Mouse (Mus musculus) forebrain, embryonic 10.5 days (tissue): ENCODE results near the gene Snrnp200. TPM values are rescaled to one million over a fixed set of nuclear protein-coding genes. Genes with fewer than 3 reads are reported as not detected.

ENCODE experiments used
- DNase-seq: peaks from one replicate; pipeline ENCODE4 v3.0.0-alpha.2; 2017; ENCODE audit warnings: low spot score; ENCODE audit errors: extremely low spot score
- H3K27ac ChIP-seq: fragments of 300-500 bp; sonication (generic); 2 replicates; pipeline ENCODE4 v1.5.1; 2016; ENCODE audit warnings: mild to moderate bottlenecking
- H3K27me3 ChIP-seq: fragments of 300-500 bp; sonication (generic); 2 replicates; pipeline ENCODE4 v1.6.1; 2016; ENCODE audit warnings: mild to moderate bottlenecking; ENCODE audit not compliant: poor library complexity, severe bottlenecking
- H3K36me3 ChIP-seq: fragments of 300-500 bp; sonication (generic); replicated peaks from 2 replicates; pipeline ENCODE4 v1.6.1; 2016; ENCODE audit warnings: mild to moderate bottlenecking, moderate library complexity
- H3K4me1 ChIP-seq: fragments of 300-500 bp; sonication (generic); 2 replicates; pipeline ENCODE4 v1.6.1; 2016
- H3K4me3 ChIP-seq: fragments of 300-500 bp; sonication (generic); 2 replicates; pipeline ENCODE4 v1.5.1; 2016; ENCODE audit warnings: mild to moderate bottlenecking, moderate library complexity
- H3K9me3 ChIP-seq: fragments of 300-500 bp; sonication (generic); 2 replicates; pipeline ENCODE4 v1.6.1; 2016; ENCODE audit warnings: mild to moderate bottlenecking, moderate library complexity
- WGBS: fragments of 180-500 bp; shearing (Covaris S2); methylation state at CpG from one replicate; pipeline ENCODE4 v1.1.7; 2016; 5-methylcytosine and 5-hydroxymethylcytosine counted together
- polyA plus RNA-seq: library from polyadenylated mRNA; unstranded; fragments of >200 nt; fragmentation: Nextera tagmentation; extraction: Ambion mirVana; gene quantifications from 2 replicates; pipeline ENCODE4 v1.2.1, GENCODE M21; 2016

Gene Snrnp200
- polyA plus RNA-seq, 1 experiment from 2014 or later: 115 TPM

GRCm38 (mm10) chr2:127237897-127238610 is 29.9 kb downstream of the Snrnp200 start:
- Histone ChIP-seq H3K4me1 (no peaks in the 10 kb centered on the region), H3K27me3 (no peaks in the 10 kb centered on the region), H3K36me3 (peaks cover 100% of the 10 kb centered on the region), H3K9me3 (no peaks in the 10 kb centered on the region), H3K27ac (no peak overlapping the region), H3K4me3 (no peak overlapping the region)
- 96% methylated on average over 11 of the region's 11 CpGs for WGBS
- DNase-seq: no peak

DNA sequence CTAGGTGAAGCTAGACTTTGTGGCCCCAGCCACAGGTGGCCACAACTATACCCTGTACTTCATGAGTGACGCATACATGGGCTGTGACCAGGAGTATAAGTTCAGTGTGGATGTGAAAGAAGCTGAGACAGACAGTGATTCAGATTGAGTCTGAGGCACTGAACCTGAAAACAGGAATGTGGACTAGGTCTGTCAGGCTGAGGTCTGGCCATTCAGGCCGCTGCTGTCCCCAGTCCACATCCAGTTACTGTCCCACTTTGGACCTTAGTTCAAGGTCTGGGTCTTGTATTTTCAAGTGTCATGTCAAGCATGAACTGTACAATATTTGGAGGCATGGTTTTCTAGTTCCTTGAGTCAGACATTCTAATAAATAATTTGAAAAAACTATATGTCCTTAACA is 31.9 kb downstream of the Snrnp200 start:
- Histone ChIP-seq H3K36me3 (peaks cover 99% of the 10 kb centered on the region), H3K27ac (no peak overlapping the region)

GRCm38 (mm10) chr2:127247592-127248333 is 39.6 kb downstream of the Snrnp200 start, which contains the start of the genes Ciao1 and Tmem127:
Gene Ciao1 (minus strand): TSS chr2:127247816.
Gene Tmem127 (plus strand): TSS chr2:127247908.
- H3K4me3 ChIP-seq: peak within 1 kb of the TSS; percentile 98
- WGBS: under 1% methylated on average over 53 of the region's 53 CpGs
- peak; percentile 99 for DNase-seq
- peaks cover 50% of the 10 kb centered on the region for H3K36me3 ChIP-seq
- peak within 1 kb of the TSS; percentile 86 for H3K27ac ChIP-seq
- no peaks in the 10 kb centered on the region for H3K9me3 ChIP-seq
- H3K4me1 ChIP-seq: peaks cover 27% of the 10 kb centered on the region
- H3K27me3 ChIP-seq: no peaks in the 10 kb centered on the region

More for the DNA sequence above, 31.9 kb downstream of the Snrnp200 start:
- no peaks in the 10 kb centered on the region for H3K9me3 ChIP-seq
- DNase-seq: no peak
- 94% methylated on average over 2 of the region's 2 CpGs for WGBS
- no peaks in the 10 kb centered on the region for H3K4me1 ChIP-seq
- H3K4me3 ChIP-seq: no peak overlapping the region
- H3K27me3 ChIP-seq: no peaks in the 10 kb centered on the region

DNA sequence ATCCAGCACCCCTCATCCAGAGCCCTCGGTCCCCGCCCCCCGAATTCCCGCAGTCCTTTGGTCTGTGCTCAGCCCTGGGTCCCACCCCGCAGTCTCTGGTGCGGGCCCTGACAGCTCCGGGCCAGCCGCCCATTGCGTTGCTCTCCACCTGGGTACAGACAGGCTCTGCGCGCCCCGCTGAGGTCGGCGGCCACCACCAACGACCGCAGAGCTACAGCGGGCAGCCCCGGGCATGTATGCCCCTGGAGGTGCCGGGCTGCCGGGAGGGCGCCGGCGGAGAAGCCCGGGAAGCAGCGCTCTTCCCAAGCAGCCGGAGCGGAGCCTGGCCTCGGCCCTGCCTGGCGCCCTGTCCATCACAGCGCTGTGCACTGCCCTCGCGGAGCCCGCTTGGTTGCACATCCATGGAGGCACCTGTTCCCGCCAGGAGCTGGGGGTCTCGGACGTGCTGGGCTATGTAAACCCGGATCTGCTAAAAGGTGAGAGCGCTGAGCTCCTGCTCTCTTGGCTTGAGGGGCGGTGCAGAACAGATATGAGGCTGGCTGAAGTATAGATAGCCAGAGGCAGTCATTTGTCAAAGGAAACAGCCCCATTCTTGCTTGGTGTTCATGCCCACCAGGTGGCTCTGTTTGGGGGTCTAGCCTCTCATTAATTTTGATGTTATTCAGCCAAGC is 40.3 kb downstream of the Snrnp200 start:
- peak overlapping the region; percentile 86 for H3K27ac ChIP-seq
- H3K36me3 ChIP-seq: peaks cover 43% of the 10 kb centered on the region
- WGBS: under 1% methylated on average over 39 of the region's 39 CpGs
- H3K27me3 ChIP-seq: no peaks in the 10 kb centered on the region
- DNase-seq: peak; percentile 41
- peak overlapping the region; percentile 98 for H3K4me3 ChIP-seq
- peaks cover 27% of the 10 kb centered on the region for H3K4me1 ChIP-seq
- no peaks in the 10 kb centered on the region for H3K9me3 ChIP-seq

DNA sequence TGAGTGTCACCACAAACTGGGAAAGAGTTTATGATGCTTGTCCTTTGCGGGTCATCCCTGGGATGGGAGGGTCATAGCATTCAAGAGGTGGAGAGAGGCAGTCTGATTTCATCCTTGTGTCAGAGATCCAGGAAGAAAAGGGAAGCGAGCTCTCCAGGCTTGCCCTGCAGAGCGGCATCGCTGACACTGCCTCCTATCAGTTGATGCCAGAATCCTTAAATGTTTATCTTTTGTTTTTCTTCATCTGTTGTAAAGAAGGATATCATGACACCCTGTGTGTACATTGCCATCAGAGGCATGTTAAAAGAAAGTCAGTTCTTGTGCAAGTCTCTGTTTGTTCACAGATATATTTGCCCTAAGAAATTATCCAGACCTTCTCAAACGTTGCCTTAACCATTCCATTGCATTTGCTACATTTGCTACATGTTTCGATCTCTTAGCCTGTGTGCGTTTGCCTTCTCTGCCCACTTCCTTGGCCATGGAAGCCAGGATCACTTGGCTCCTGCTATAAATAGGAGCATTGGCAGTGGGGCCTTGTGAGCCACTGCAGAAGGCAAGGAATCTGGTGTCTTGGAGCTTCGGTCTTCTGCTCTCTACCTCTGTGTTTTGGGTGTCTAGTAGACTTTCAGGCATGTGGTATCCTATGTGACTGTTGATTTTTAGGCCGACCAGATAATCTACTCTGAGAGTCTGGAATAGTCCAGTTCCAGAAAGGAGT is 42.3 kb downstream of the Snrnp200 start:
- H3K27me3 ChIP-seq: no peaks in the 10 kb centered on the region
- DNase-seq: no peak
- no peaks in the 10 kb centered on the region for H3K9me3 ChIP-seq
- H3K36me3 ChIP-seq: peaks cover 25% of the 10 kb centered on the region
- H3K4me3 ChIP-seq: no peak overlapping the region
- peaks cover 27% of the 10 kb centered on the region for H3K4me1 ChIP-seq
- WGBS: 91% methylated on average over 9 of the region's 9 CpGs
- no peak overlapping the region for H3K27ac ChIP-seq

- Histone ChIP-seq H3K36me3 (peaks cover 23% of the 10 kb centered on the region), H3K27ac (no peak overlapping the region), H3K4me1 (peaks cover 23% of the 10 kb centered on the region), H3K9me3 (no peaks in the 10 kb centered on the region), H3K27me3 (no peaks in the 10 kb centered on the region), H3K4me3 (no peak overlapping the region)
- WGBS: 90% methylated on average over 3 of the region's 3 CpGs
- DNase-seq: no peak
Measured at GRCm38 (mm10) chr2:127251457-127251856, 43.3 kb downstream of the Snrnp200 start.

DNA sequence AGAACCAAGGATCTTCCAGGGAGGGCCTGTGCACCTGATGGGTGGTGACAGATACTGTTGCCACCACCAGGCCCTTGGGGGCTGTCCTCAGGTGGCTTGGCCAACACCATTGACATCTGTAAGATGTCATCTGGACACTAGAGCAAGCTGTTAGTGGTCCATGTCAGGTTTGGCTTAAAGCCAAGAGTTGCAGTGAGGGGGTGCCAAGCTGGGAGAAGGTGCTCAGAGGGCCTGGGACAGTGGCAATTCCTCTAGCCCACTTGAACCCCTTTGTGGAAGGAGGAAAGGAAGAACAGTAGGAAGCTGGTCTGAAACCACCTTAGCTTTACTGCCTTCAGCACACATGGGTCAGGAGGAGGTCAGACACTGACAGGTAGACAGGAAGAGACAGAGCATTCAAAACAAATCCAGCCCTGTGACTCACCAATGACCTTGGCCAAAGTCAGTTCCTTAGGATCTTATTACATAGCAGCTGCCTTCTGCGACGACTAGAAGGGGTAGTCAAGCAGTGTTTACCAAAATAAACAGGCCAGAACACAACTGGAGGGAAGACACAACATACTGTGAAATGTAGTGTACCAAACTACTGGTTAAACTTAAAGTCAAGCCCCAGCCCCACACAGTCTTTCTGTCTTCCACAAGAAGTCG is 43.8 kb downstream of the Snrnp200 start:
- Histone ChIP-seq H3K4me3 (no peak overlapping the region), H3K9me3 (no peaks in the 10 kb centered on the region), H3K27me3 (no peaks in the 10 kb centered on the region), H3K27ac (no peak overlapping the region), H3K4me1 (peaks cover 18% of the 10 kb centered on the region), H3K36me3 (peaks cover 28% of the 10 kb centered on the region)
- no peak for DNase-seq
- WGBS: 82% methylated on average over 3 of the region's 3 CpGs

GRCm38 (mm10) chr2:127252787-127253186 is 44.6 kb downstream of the Snrnp200 start:
- peaks cover 36% of the 10 kb centered on the region for H3K36me3 ChIP-seq
- H3K27me3 ChIP-seq: no peaks in the 10 kb centered on the region
- 91% methylated on average over 5 of the region's 5 CpGs for WGBS

GRCm38 (mm10) chr2:127254604-127255134 is 46.5 kb downstream of the Snrnp200 start:
- DNase-seq: no peak
- no peaks in the 10 kb centered on the region for H3K4me1 ChIP-seq
- peaks cover 54% of the 10 kb centered on the region for H3K36me3 ChIP-seq
- H3K4me3 ChIP-seq: no peak overlapping the region
- WGBS: 83% methylated on average over 3 of the region's 3 CpGs
- H3K27me3 ChIP-seq: no peaks in the 10 kb centered on the region
- H3K27ac ChIP-seq: no peak overlapping the region
- no peaks in the 10 kb centered on the region for H3K9me3 ChIP-seq

More at GRCm38 (mm10) chr2:127252787-127253186, 44.6 kb downstream of the Snrnp200 start:
- H3K4me3 ChIP-seq: no peak overlapping the region
- no peaks in the 10 kb centered on the region for H3K9me3 ChIP-seq
- no peak for DNase-seq
- peaks cover 14% of the 10 kb centered on the region for H3K4me1 ChIP-seq
- no peak overlapping the region for H3K27ac ChIP-seq

DNA sequence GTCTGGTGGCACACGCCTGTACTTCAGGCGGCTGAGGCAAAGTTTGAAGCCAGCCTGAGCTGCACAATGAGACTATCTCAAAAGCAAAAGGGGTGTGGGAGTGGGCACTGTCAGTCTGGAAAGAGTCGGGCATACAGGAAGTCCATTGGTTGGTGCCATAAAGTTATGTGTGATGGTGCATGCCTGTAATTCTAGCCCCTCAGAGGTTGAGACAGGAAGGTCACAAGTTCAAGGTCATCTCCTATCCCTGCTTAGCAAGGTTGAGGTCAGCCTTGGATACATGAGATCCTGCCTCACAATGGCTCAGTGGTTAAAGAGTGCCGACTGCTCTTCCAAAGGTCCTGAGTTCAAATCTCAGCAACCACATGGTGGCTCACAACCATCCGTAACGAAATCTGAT is 47.1 kb downstream of the Snrnp200 start:
- Histone ChIP-seq H3K27ac (no peak overlapping the region), H3K4me3 (no peak overlapping the region), H3K36me3 (peaks cover 57% of the 10 kb centered on the region), H3K27me3 (no peaks in the 10 kb centered on the region), H3K4me1 (no peaks in the 10 kb centered on the region), H3K9me3 (no peaks in the 10 kb centered on the region)
- no peak for DNase-seq
- 88% methylated on average over 6 of the region's 6 CpGs for WGBS

GRCm38 (mm10) chr2:127259340-127259739 is 51.2 kb downstream of the Snrnp200 start:
- DNase-seq: no peak
- Histone ChIP-seq H3K27me3 (no peaks in the 10 kb centered on the region), H3K4me3 (no peak overlapping the region), H3K4me1 (no peaks in the 10 kb centered on the region), H3K36me3 (peaks cover 48% of the 10 kb centered on the region), H3K27ac (no peak overlapping the region), H3K9me3 (no peaks in the 10 kb centered on the region)
- WGBS: 87% methylated on average over 5 of the region's 5 CpGs

DNA sequence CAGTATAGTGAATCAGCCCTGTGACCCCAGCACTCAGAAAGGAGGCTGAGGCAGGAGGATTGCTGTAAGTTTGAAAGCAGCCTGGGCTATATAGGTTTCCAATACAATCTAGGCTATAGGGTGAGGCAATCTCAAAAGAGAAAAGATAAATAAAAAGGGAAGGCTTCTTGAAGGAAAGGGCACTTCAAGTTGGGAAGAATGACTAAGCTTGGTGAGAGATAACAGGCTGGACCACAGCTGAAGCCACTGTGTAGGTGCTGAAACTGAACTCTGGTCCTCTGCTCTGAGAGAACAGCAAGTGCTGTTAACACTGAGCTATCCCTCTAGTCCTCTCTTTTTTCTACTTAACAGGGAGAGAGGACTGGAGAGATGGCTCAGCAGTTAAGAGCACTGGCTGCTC is 54.3 kb downstream of the Snrnp200 start:
- Histone ChIP-seq H3K4me3 (no peak overlapping the region), H3K4me1 (no peaks in the 10 kb centered on the region), H3K36me3 (peaks cover 28% of the 10 kb centered on the region), H3K27ac (no peak overlapping the region), H3K9me3 (no peaks in the 10 kb centered on the region), H3K27me3 (no peaks in the 10 kb centered on the region)
- DNase-seq: no peak
